Mouse (Mus musculus): ENCODE measurements around the gene 1700088E04Rik. TPM values are rescaled to one million over a fixed set of nuclear protein-coding genes. Genes with fewer than 3 reads are reported as not detected.

The 1700088E04Rik gene
- total RNA-seq, 1 experiment from 2014 or later = not detected

Other genes starting within 250 kb of the 1700088E04Rik start
- 1.7 to 3.9 TPM (median 1.9 TPM) in 3 replicates for gene Gm49510, start 241.6 kb downstream of the 1700088E04Rik start, total RNA-seq (2017)
- 18.5 to 41.3 TPM (median 19.2 TPM) in 3 replicates for gene Sh3bp1, start 241.5 kb downstream of the 1700088E04Rik start, total RNA-seq (2017)
- gene Pdxp, start 227.3 kb downstream of the 1700088E04Rik start, total RNA-seq (2017) = 1.1 to 3.5 TPM in 2 of 3 replicates, not detected in the other
- 404 to 1,073 TPM (median 510 TPM) in 3 replicates for gene Lgals1, start 214.5 kb downstream of the 1700088E04Rik start, total RNA-seq (2017)
- gene Nol12, start 206.3 kb downstream of the 1700088E04Rik start, total RNA-seq (2017) = 8.3 to 18.0 TPM (median 11.6 TPM) in 3 replicates
- 21.8 to 39.7 TPM (median 29.5 TPM) in 3 replicates for gene Triobp, start 193.5 kb downstream of the 1700088E04Rik start, total RNA-seq (2017)
- gene H1f0, start 112.8 kb downstream of the 1700088E04Rik start, total RNA-seq (2017) = 27.7 to 41.5 TPM (median 37.9 TPM) in 3 replicates
- not detected in 3 replicates for gene Galr3, start 99.4 kb downstream of the 1700088E04Rik start, total RNA-seq (2017)
- 8.1 to 17.1 TPM (median 13.3 TPM) in 3 replicates for gene Ankrd54, start 78.4 kb downstream of the 1700088E04Rik start, total RNA-seq (2017)
- gene Eif3l, start 66.1 kb downstream of the 1700088E04Rik start, total RNA-seq (2017) = 102 to 117 TPM (median 113 TPM) in 3 replicates
- 12.9 to 26.3 TPM (median 16.2 TPM) in 3 replicates for gene Micall1, start 32.4 kb downstream of the 1700088E04Rik start, total RNA-seq (2017)
- gene Polr2f, start 244 bp downstream of the 1700088E04Rik start, total RNA-seq (2017) = 26.5 to 98.4 TPM (median 53.0 TPM) in 3 replicates
- not detected in 3 replicates for gene Sox10, start 24.0 kb upstream of the 1700088E04Rik start, total RNA-seq (2017)
- 7.2 to 13.7 TPM (median 8.1 TPM) in 3 replicates for gene Pick1, start 87.9 kb upstream of the 1700088E04Rik start, total RNA-seq (2017)
- gene Gm49486, start 88.1 kb upstream of the 1700088E04Rik start, total RNA-seq (2017) = not detected in 3 replicates
- gene Slc16a8, start 113.5 kb upstream of the 1700088E04Rik start, total RNA-seq (2017) = not detected in 3 replicates
- gene Baiap2l2, start 144.3 kb upstream of the 1700088E04Rik start, total RNA-seq (2017) = 0.57 TPM in 1 of 3 replicates, not detected in the others
- gene Pla2g6, start 187.1 kb upstream of the 1700088E04Rik start, total RNA-seq (2017) = 1.1 to 5.4 TPM (median 3.4 TPM) in 3 replicates
- gene Maff, start 205.4 kb upstream of the 1700088E04Rik start, total RNA-seq (2017) = 9.8 to 14.5 TPM (median 10.4 TPM) in 3 replicates

Measured in monocyte, adult 5-6 weeks (primary cell).